Mouse (Mus musculus): ENCODE data around the gene Kank4. TPM values are rescaled to one million over a fixed set of nuclear protein-coding genes. Genes with fewer than 3 reads are reported as not detected.

Gene Kank4
- polyA plus RNA-seq, 1 experiment from 2014 or later, result 0.84 TPM

DNA sequence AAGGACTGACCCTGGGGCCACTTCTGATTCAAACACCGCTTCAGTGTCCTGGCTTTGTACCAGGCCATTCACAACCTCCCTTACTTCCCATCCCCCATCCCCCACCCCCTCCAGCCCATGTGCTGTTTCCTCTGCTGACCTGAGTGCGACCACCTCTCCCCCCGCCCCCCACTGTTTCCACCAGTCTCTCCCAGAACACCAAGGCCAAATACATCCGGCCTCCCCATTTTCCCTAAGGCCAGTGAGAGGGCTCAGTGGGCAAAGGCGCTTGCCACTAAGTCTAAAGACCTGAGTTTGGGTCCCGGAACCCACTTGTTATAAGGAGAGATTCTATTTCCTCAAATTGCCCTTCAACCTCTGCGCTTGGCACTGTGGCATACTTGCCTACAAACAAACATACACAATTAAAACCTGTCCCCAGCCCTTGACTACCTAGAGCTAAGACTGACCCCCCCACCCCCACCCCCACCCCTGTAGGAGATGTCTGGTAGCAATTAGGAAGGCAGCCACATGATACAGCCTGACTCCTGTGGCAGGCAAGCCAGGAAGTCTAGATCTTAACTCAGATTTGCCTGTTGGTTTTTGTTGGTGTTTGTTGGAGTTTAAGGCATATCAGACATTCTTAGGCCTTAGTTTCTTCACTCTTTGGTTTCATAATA lies 12.7 kb downstream of the Kank4 start:
- Histone ChIP-seq H3K9me3 (ENCODE audit: control insufficient read depth, low read length) (no peaks in the 10 kb centered on the region), H3K4me2 (ENCODE audit: low read length) (no peak overlapping the region), H3K9ac (ENCODE audit: low read length) (no peak overlapping the region), H3K4me1 (ENCODE audit: control insufficient read depth in 2 of 2, insufficient read depth in 2 of 2, low read length in 2 of 2) (peaks cover 10 to 11% of the 10 kb centered on the region in 2 experiments), H3K36me3 (ENCODE audit: control insufficient read depth, insufficient read depth, low read length) (no peaks in the 10 kb centered on the region), H3K4me3 (ENCODE audit: control insufficient read depth in 1 of 2, insufficient read depth in 1 of 2, low read depth in 1 of 2, low read length in 2 of 2) (no peak overlapping the region), H3K27me3 (ENCODE audit: control insufficient read depth, insufficient read depth, low read length) (no peaks in the 10 kb centered on the region), H3K27ac (replicated peaks in 1 of 2; ENCODE audit: control insufficient read depth in 1 of 2, insufficient read depth in 1 of 2, low read depth in 2 of 2, low read length in 2 of 2) (no peak overlapping the region)
- no peak for ATAC-seq (ENCODE audit: insufficient number of reproducible peaks, insufficient read depth, low FRiP score, low read depth)
- 78% methylated on average over 7 of the region's 7 CpGs for WGBS

DNA sequence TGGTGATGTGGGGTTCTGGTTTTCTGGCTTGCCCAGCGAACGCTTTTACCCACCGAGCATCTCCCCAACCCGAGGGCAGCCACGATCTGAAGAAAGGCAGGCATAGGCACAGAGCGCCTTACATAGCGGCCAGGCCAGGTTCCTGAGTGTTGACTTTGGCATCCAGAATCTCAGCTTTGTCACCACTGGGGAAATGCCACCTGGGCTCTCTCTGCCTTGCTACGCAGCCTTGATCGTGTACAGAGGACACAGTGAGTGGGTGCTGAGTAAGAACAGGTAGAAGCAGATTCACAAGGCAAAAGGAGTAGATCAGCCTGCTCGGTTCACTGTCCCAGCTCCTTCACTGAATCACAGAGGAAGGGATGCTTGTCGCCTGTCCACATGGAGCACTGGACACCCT lies 15.6 kb downstream of the Kank4 start:
- WGBS, result 84% methylated on average over 11 of the region's 11 CpGs
- Histone ChIP-seq H3K36me3 (ENCODE audit: control insufficient read depth, insufficient read depth, low read length) (no peaks in the 10 kb centered on the region), H3K4me3 (ENCODE audit: control insufficient read depth in 1 of 2, insufficient read depth in 1 of 2, low read depth in 1 of 2, low read length in 2 of 2) (no peak overlapping the region), H3K9me3 (ENCODE audit: control insufficient read depth, low read length) (no peaks in the 10 kb centered on the region), H3K27me3 (ENCODE audit: control insufficient read depth, insufficient read depth, low read length) (no peaks in the 10 kb centered on the region), H3K4me1 (ENCODE audit: control insufficient read depth in 2 of 2, insufficient read depth in 2 of 2, low read length in 2 of 2) (peaks cover 14% of the 10 kb centered on the region in 2 experiments), H3K4me2 (ENCODE audit: low read length) (no peak overlapping the region), H3K27ac (replicated peaks in 1 of 2; ENCODE audit: control insufficient read depth in 1 of 2, insufficient read depth in 1 of 2, low read depth in 2 of 2, low read length in 2 of 2) (no peak overlapping the region), H3K9ac (ENCODE audit: low read length) (no peak overlapping the region)
- no peak for ATAC-seq (ENCODE audit: insufficient number of reproducible peaks, insufficient read depth, low FRiP score, low read depth)

DNA sequence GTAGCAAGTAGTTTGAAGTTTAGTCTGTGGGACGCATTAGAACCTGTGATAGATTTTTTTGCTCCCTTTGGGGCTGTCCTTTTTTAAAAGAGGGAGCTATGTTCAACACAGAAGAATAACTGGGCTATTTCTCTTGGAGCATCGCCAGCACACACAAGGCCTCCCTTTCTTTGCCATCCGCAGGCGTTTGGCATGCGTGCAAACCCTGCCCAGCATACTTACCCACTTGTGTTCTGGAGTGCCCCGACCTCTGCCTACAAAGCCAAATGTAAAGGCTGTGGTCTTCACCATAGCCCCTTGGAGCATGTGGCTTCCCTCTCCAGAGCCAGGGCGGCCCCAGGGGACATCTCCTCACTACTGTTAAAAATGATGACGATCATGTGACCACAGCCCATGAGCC lies 16.5 kb downstream of the Kank4 start:
- 62% methylated on average over 8 of the region's 8 CpGs for WGBS
- H3K27me3 ChIP-seq (ENCODE audit: control insufficient read depth, insufficient read depth, low read length), result no peaks in the 10 kb centered on the region
- no peak overlapping the region for H3K27ac ChIP-seq (replicated peaks in 1 of 2; ENCODE audit: control insufficient read depth in 1 of 2, insufficient read depth in 1 of 2, low read depth in 2 of 2, low read length in 2 of 2)
- no peak overlapping the region for H3K4me2 ChIP-seq (ENCODE audit: low read length)
- H3K4me1 ChIP-seq (ENCODE audit: control insufficient read depth in 2 of 2, insufficient read depth in 2 of 2, low read length in 2 of 2), result peaks cover 21% of the 10 kb centered on the region in 2 experiments
- ATAC-seq (ENCODE audit: insufficient number of reproducible peaks, insufficient read depth, low FRiP score, low read depth), result no peak
- no peaks in the 10 kb centered on the region for H3K36me3 ChIP-seq (ENCODE audit: control insufficient read depth, insufficient read depth, low read length)
- no peak overlapping the region for H3K9ac ChIP-seq (ENCODE audit: low read length)
- no peak overlapping the region for H3K4me3 ChIP-seq (ENCODE audit: control insufficient read depth in 1 of 2, insufficient read depth in 1 of 2, low read depth in 1 of 2, low read length in 2 of 2)
- no peaks in the 10 kb centered on the region for H3K9me3 ChIP-seq (ENCODE audit: control insufficient read depth, low read length)

DNA sequence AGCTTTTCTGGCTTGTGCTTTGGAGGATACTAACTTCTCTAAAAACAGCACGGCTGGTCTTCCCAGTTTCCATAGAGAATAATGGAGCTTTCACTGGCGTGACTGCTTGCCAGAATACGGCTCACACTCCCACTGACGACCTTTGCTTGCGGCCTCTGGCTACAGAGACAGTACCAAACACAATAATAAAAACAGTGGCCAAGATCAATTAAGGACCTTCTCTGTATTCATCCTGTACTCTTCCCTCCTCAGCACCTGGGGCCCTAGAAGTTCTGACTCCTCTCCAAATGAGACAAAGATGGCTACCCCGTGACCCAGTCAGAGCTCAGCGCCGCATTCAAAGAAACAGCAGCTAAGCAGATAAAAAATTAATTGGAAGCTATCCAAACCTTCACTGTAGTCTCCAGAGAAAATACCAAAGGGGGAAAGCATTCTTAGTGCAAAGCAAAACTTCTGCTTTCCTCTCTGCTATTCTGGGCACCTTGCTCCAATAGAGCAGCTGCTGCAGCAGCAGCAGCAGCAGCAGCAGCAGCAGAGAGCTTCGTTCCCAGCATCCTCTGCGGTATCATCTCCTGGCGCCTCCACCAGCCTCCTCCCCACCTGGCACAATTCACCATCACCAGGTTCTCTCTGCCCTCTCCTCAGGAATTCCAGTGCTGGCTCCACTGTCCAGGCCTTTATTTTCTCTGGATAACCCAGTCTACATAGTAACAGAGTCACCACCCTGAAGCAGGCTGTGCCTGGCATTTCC lies 20.6 kb downstream of the Kank4 start:
- Histone ChIP-seq H3K4me2 (ENCODE audit: low read length) (peak overlapping the region; percentile 24; the same call in 1 of the 2 replicates), H3K27ac (replicated peaks in 1 of 2; ENCODE audit: control insufficient read depth in 1 of 2, insufficient read depth in 1 of 2, low read depth in 2 of 2, low read length in 2 of 2) (peak overlapping the region; percentile 61 to 79), H3K9me3 (ENCODE audit: control insufficient read depth, low read length) (no peaks in the 10 kb centered on the region), H3K36me3 (ENCODE audit: control insufficient read depth, insufficient read depth, low read length) (no peaks in the 10 kb centered on the region), H3K9ac (ENCODE audit: low read length) (no peak overlapping the region; the same call in 1 of the 2 replicates), H3K27me3 (ENCODE audit: control insufficient read depth, insufficient read depth, low read length) (no peaks in the 10 kb centered on the region), H3K4me3 (ENCODE audit: control insufficient read depth in 1 of 2, insufficient read depth in 1 of 2, low read depth in 1 of 2, low read length in 2 of 2) (no peak overlapping the region), H3K4me1 (ENCODE audit: control insufficient read depth in 2 of 2, insufficient read depth in 2 of 2, low read length in 2 of 2) (peaks cover 13 to 14% of the 10 kb centered on the region in 2 experiments)
- 51% methylated on average over 11 of the region's 11 CpGs for WGBS
- ATAC-seq (ENCODE audit: insufficient number of reproducible peaks, insufficient read depth, low FRiP score, low read depth), result no peak

DNA sequence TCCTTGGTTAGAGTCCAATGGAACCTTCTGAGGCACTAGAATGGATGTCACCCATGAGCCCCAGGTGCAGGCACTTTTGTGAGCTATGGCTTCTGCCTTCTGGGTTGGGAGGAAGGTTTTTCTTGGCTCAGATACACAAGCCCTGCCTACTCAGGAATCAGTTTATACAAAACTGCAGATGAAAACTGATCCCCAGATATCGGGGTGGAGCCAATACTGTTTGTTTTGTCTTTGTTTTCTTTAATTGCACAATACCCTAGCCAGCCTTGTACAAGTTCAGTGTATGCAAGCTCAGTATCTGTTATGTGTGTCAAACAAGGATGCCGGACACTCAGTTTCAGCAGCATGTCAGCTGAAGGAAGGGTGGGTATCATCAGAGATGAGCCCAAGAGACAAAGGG lies 22.1 kb downstream of the Kank4 start:
- WGBS, result 83% methylated on average over 2 of the region's 2 CpGs
- no peak overlapping the region for H3K9ac ChIP-seq (ENCODE audit: low read length)
- H3K27me3 ChIP-seq (ENCODE audit: control insufficient read depth, insufficient read depth, low read length), result no peaks in the 10 kb centered on the region
- ATAC-seq (ENCODE audit: insufficient number of reproducible peaks, insufficient read depth, low FRiP score, low read depth), result no peak
- H3K4me1 ChIP-seq (ENCODE audit: control insufficient read depth in 2 of 2, insufficient read depth in 2 of 2, low read length in 2 of 2), result peaks cover 13% of the 10 kb centered on the region in 2 experiments
- no peaks in the 10 kb centered on the region for H3K9me3 ChIP-seq (ENCODE audit: control insufficient read depth, low read length)
- H3K4me3 ChIP-seq (ENCODE audit: control insufficient read depth in 1 of 2, insufficient read depth in 1 of 2, low read depth in 1 of 2, low read length in 2 of 2), result no peak overlapping the region
- H3K36me3 ChIP-seq (ENCODE audit: control insufficient read depth, insufficient read depth, low read length), result no peaks in the 10 kb centered on the region
- no peak overlapping the region for H3K27ac ChIP-seq (replicated peaks in 1 of 2; ENCODE audit: control insufficient read depth in 1 of 2, insufficient read depth in 1 of 2, low read depth in 2 of 2, low read length in 2 of 2)
- H3K4me2 ChIP-seq (ENCODE audit: low read length), result no peak overlapping the region

DNA sequence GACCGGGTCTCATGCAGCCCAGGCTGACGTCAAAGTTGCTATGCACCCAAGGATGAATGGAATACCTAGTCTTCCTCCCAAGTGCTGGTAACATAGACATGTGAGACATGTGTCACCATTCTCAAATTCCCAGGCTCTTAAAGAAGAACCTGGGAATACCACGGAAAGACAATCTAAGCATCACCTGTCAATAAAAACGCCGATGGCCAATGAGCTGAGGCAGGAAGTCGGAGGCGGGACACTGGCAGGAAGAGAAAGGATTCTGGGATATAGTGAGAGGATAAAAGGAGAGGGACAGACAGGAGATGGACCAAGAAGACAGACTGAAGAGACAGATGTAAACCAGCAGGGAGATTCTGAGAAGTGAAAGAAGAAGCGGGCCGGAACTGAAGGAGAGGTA lies 23.9 kb downstream of the Kank4 start:
- H3K9ac ChIP-seq (ENCODE audit: low read length), result no peak overlapping the region
- 90% methylated on average over 9 of the region's 9 CpGs for WGBS
- H3K4me1 ChIP-seq (ENCODE audit: control insufficient read depth in 2 of 2, insufficient read depth in 2 of 2, low read length in 2 of 2), result peaks cover 13 to 16% of the 10 kb centered on the region in 2 experiments
- H3K27ac ChIP-seq (replicated peaks in 1 of 2; ENCODE audit: control insufficient read depth in 1 of 2, insufficient read depth in 1 of 2, low read depth in 2 of 2, low read length in 2 of 2), result no peak overlapping the region
- no peaks in the 10 kb centered on the region for H3K36me3 ChIP-seq (ENCODE audit: control insufficient read depth, insufficient read depth, low read length)
- no peak overlapping the region for H3K4me3 ChIP-seq (ENCODE audit: control insufficient read depth in 1 of 2, insufficient read depth in 1 of 2, low read depth in 1 of 2, low read length in 2 of 2)
- H3K4me2 ChIP-seq (ENCODE audit: low read length), result no peak overlapping the region
- no peaks in the 10 kb centered on the region for H3K9me3 ChIP-seq (ENCODE audit: control insufficient read depth, low read length)
- no peak for ATAC-seq (ENCODE audit: insufficient number of reproducible peaks, insufficient read depth, low FRiP score, low read depth)
- H3K27me3 ChIP-seq (ENCODE audit: control insufficient read depth, insufficient read depth, low read length), result no peaks in the 10 kb centered on the region

DNA sequence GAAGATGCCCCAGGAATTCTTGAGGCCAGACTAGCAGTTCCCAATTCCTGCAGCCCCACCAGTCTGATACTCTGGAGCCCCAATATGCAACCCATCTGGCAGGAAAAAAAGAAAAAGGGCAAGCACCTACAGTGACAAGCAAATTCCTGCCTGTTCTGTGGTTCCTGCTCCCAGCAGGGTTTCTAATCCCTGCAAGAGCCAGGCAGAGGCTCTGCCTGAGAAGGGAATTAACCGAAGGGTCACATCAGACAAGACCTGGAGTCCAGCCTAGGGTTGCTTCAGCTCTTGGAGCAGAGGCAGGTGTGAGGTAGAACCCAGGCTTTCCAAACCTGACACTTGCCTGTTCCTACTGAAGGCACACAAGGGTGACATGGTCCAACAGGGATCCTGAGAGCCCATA lies 26.6 kb downstream of the Kank4 start:
- Histone ChIP-seq H3K27me3 (ENCODE audit: control insufficient read depth, insufficient read depth, low read length) (no peaks in the 10 kb centered on the region), H3K9ac (ENCODE audit: low read length) (no peak overlapping the region), H3K9me3 (ENCODE audit: control insufficient read depth, low read length) (no peaks in the 10 kb centered on the region), H3K4me1 (ENCODE audit: control insufficient read depth in 2 of 2, insufficient read depth in 2 of 2, low read length in 2 of 2) (peaks cover 3% of the 10 kb centered on the region in 2 experiments; a peak in 3 of 4 replicates), H3K36me3 (ENCODE audit: control insufficient read depth, insufficient read depth, low read length) (no peaks in the 10 kb centered on the region), H3K27ac (replicated peaks in 1 of 2; ENCODE audit: control insufficient read depth in 1 of 2, insufficient read depth in 1 of 2, low read depth in 2 of 2, low read length in 2 of 2) (no peak overlapping the region), H3K4me2 (ENCODE audit: low read length) (0 out of 2 replicates have a peak overlapping the region, but pooled peaks have one; percentile 69), H3K4me3 (ENCODE audit: control insufficient read depth in 1 of 2, insufficient read depth in 1 of 2, low read depth in 1 of 2, low read length in 2 of 2) (no peak overlapping the region)
- 52% methylated on average over 1 of the region's 1 CpGs for WGBS
- ATAC-seq (ENCODE audit: insufficient number of reproducible peaks, insufficient read depth, low FRiP score, low read depth), result no peak
